ENCODE assay signal across 16 mouse cellular contexts in the genomic region with DNA sequence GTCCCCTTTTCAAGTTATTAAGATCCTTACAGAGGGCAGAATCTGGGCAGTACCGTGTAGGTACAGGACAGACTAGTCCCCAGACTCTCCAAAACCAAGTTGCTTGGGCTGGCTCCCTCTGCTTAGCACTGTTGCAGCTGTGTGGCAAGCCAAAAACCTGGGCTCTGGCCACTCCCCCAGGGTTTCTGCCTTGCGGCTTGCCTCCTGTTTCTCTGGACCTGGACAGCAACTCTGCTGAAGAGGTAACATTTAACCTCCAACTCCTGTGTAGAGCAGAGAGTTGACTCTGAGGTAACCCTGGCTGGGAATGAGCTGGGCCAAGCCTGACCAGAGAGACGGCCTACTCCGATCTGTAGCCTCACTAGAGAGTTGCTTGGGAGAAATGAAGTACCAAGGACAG. TPM values are rescaled to one million over a fixed set of nuclear protein-coding genes. Genes with fewer than 3 reads are reported as not detected.
"Had no signal": no experiment of that assay in that cellular context is flagged by ENCODE, and none has a peak within 500 bp of the region (broad histone marks: within the 10 kb centered on the region; RNA-seq: fewer than 3 reads in every experiment).

No protein-coding gene starts in this region.

- H3K4me3 ChIP-seq: intestine, embryonic 15.5 days; layer of hippocampus, adult 2 months; limb, embryonic 10.5 days; liver, embryonic 13.5 days; lung, embryonic 15.5 days; megakaryocyte, embryonic 14.5 days; midbrain, embryonic 15.5 days; stomach, embryonic 15.5 days had no signal

- H3K9me3 ChIP-seq: intestine, embryonic 15.5 days; limb, embryonic 10.5 days; liver, embryonic 13.5 days; lung, embryonic 15.5 days; megakaryocyte, embryonic 14.5 days; midbrain, embryonic 15.5 days; stomach, embryonic 15.5 days had no signal

- ATAC-seq: intestine, embryonic 15.5 days; liver, postnatal 0 days; midbrain, embryonic 15.5 days had no signal

- H3K9ac ChIP-seq: intestine, embryonic 15.5 days; liver, embryonic 13.5 days; liver, postnatal 0 days; lung, embryonic 15.5 days; midbrain, embryonic 15.5 days; stomach, embryonic 15.5 days had no signal

- H3K4me1 ChIP-seq: intestine, embryonic 15.5 days; lung, embryonic 15.5 days had no signal

- H3K4me2 ChIP-seq: intestine, embryonic 15.5 days; liver, embryonic 13.5 days; lung, embryonic 15.5 days; midbrain, embryonic 11.5 days; midbrain, embryonic 15.5 days; stomach, embryonic 15.5 days had no signal

- H3K27ac ChIP-seq: intestine, embryonic 15.5 days; layer of hippocampus, adult 2 months; limb, embryonic 10.5 days; liver, embryonic 13.5 days; lung, embryonic 15.5 days; macrophage; midbrain, embryonic 15.5 days; stomach, embryonic 15.5 days had no signal

- DNase-seq: liver, embryonic 13.5 days; liver, postnatal 0 days; right cerebral cortex, postnatal 14 days; thymus, adult 2 months; thymus, postnatal 25 days had no signal

RNA-seq across cellular contexts. Expression of a gene that starts 24.2 kb away (rescaled TPM):
- polyA plus RNA-seq: limb, embryonic 10.5 days; liver, postnatal 0 days; lung, embryonic 15.5 days; macrophage; spleen, adult 2 months had no signal

RNA-seq across cellular contexts. Expression of a gene that starts 53.8 kb away (rescaled TPM):
- polyA plus RNA-seq: liver, embryonic 13.5 days; liver, postnatal 0 days; lung, embryonic 15.5 days; macrophage; midbrain, embryonic 11.5 days; midbrain, embryonic 15.5 days; spleen, adult 2 months; thymus, adult 2 months; urinary bladder, adult 2 months had no signal
